Mouse (Mus musculus) splenic B cell, adult 2 months (primary cell): ENCODE data around the gene Nfatc2.

Experiments
- DNase-seq: peaks from one replicate; pipeline ENCODE4 v3.0.0-alpha.2; 2011; ENCODE audit warnings: low read depth, low spot score
- H3K27me3 ChIP-seq: 2 replicates; pipeline ENCODE4 v1.6.1; 2012; ENCODE audit warnings: mild to moderate bottlenecking, low read length, moderate library complexity, mixed read lengths; ENCODE audit not compliant: control insufficient read depth, poor library complexity, insufficient read depth, severe bottlenecking
- H3K36me3 ChIP-seq: 2 replicates; pipeline ENCODE4 v1.6.1; 2012; ENCODE audit warnings: mild to moderate bottlenecking, low read length, moderate library complexity, mixed read lengths; ENCODE audit not compliant: control insufficient read depth, poor library complexity, insufficient read depth, severe bottlenecking

Gene Nfatc2

DNA sequence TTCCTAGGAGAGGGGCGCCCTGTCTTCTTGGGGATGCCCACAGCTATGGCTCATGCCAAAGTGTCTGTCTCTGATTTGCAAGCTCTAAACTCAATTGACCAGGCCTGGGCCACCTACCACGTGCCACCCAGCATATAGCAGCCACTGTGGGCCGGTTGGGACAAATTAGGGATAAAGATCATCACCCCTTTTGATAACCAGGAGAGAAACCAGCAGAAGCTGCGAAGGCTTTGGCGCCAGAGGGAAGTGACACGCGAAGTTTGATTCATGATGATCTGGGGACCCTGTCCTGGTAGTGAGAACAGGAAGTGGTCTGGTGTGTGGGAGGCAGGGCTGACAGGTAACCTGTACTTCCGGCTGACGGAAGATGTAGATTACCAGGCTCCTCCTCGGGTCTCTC lies 10.9 kb downstream of the Nfatc2 start:
- peak; percentile 76 for DNase-seq
- no peaks in the 10 kb centered on the region for H3K36me3 ChIP-seq
- no peaks in the 10 kb centered on the region for H3K27me3 ChIP-seq

DNA sequence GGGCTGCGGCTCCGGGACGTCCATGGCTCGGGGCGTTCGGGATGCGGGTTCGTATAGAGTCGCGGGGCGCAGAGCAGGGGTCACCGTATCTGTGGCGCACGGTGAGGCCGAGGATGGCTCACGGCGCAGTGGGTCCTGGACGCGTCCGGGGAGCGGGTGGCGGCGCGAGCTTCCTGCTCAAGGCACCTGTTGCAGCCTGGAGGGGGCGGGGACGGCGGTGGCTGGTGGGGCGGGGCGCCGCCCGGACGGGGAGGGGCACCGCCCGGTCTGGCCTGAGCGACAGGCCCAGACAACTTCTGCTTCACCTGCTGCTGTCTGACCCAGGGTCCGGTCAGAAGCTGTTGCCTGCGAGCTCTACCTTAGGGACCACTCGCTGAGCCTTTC lies 11.3 kb downstream of the Nfatc2 start:
- Histone ChIP-seq H3K36me3 (no peaks in the 10 kb centered on the region), H3K27me3 (no peaks in the 10 kb centered on the region)
- peak; percentile 80 for DNase-seq

DNA sequence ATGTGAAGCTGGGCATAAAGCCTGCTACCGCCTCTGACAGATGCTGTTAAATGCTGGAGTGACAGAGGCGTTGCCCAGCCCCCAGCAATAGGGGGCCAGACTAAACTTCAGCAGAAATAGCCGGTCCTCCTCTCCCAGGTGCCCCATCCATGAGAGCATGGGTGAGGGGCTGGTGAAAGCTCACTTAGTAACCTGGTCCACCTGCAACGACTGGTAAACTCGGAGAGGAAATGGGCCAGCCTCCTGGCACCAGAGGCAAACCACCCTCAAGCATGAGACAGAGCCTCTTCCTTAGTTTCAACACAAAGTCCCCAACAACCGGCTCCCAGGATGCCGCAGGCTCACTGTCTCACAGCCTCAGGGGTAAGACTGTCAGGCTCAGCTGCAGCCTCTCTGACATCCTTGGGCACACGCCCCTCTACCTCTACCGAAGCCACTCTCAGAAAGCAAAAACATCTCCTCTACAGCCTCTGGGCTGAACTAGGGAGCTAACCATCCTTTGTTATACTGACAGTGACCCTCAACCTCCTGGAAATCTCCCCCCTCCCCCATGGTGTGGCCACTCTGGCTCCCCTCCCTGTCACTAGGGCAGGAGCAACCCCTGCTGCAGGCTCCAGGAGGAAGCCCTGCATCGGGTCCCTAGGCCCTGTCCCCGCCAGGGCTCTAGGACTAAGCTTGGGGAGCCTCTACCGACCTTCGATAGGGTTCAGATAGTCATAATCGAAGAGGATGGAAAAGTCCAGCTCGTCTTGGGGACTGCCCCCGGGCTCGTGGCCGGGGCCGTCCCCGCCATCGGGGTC lies 11.9 kb downstream of the Nfatc2 start:
- Histone ChIP-seq H3K27me3 (no peaks in the 10 kb centered on the region), H3K36me3 (no peaks in the 10 kb centered on the region)
- peak; percentile 19 for DNase-seq

DNA sequence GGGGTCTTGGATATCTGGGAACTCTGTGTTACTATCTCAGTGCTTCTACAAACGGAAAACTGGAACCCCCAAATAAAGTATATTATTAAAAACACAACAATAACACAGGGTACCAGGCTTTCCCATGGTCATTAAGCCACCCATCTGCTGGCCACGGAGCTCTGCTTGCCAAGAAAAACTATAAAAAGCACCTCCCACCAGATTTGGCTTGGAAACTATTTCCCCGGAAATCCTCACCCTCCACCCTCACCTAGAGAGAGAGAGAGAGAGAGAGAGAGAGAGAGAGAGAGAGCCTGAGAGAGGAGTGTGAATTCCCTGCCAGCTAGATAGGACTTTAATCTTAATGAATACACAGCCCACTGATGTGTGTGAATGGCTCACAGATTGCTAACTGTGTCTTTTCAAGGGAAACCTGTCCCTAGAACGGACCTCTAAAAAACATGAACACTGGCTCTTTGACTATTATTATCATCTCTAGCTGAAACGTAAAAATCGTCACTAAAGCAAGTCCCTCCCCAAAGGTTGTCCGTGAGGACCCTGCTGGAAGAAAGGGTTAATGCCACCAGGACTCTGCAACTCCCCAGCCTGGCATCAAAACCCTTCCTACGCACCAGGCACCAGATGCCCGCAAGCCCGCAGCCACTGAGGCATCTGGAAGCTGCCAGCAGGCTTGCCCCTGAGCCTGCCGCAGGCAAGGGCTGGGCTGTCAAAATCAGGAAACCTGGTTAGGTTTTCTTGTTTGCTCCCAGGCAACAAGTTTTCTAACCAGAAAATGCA lies 12.7 kb downstream of the Nfatc2 start:
- Histone ChIP-seq H3K27me3 (no peaks in the 10 kb centered on the region), H3K36me3 (no peaks in the 10 kb centered on the region)
- DNase-seq, result no peak

DNA sequence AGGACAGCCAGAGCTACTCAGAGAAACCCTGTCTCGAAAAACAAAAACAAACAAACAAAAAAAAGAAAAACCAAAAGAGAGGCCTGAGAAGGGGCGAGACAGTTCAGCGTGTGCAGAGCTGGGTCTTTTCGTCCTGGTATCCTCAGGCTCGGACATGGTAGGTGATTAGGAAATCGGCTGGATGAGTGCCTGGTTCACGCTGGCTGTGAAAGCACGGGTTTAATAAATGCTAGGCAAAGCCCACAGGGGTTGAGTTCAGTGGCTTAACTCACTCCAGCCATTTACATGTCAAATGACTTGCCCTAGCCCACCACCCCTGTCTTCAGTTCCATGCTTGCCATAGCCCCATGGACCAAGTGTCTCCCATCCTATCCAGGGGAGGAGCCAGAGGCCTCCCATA lies 14.3 kb downstream of the Nfatc2 start:
- DNase-seq, result no peak
- Histone ChIP-seq H3K36me3 (no peaks in the 10 kb centered on the region), H3K27me3 (no peaks in the 10 kb centered on the region)

DNA sequence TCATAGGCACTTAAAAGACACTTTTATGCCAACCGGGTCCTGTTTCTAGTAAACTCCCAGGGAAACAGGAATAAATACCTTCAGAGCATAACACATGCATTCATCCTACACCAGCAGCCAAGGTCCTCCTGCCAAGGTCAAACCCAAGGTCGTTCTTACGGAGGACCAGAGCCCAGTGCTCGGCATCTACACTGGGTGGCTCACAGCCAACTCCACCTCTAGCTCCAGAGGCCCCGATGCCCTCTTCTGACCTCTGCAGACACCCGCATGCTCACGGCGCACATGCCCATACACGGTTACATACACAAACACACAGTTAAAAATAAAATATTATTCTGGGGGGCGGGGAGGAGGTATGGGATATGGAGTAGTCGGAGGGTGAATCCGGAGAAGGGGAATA lies 14.9 kb downstream of the Nfatc2 start:
- H3K36me3 ChIP-seq, result no peaks in the 10 kb centered on the region
- no peaks in the 10 kb centered on the region for H3K27me3 ChIP-seq
- DNase-seq, result no peak

DNA sequence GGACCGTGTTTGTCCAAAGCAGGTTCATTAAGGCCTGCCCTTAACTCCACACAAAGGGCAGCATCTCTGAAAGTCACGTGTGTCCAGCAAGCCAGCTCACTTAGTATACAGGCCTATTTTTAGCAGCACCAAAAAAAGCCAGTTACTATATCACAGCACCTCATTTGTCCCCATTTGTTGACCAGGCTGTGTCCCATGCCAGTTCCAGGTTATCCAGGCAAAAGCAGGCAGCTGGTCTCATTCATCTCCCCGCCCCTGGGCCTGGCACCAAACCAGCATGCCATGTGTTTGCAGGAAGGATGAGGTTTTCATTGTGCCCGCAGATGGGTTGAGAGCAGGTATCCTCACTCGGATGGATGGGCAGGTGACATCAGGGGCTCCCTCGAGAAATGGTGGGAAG lies 16.6 kb downstream of the Nfatc2 start:
- no peak for DNase-seq
- Histone ChIP-seq H3K36me3 (no peaks in the 10 kb centered on the region), H3K27me3 (no peaks in the 10 kb centered on the region)

DNA sequence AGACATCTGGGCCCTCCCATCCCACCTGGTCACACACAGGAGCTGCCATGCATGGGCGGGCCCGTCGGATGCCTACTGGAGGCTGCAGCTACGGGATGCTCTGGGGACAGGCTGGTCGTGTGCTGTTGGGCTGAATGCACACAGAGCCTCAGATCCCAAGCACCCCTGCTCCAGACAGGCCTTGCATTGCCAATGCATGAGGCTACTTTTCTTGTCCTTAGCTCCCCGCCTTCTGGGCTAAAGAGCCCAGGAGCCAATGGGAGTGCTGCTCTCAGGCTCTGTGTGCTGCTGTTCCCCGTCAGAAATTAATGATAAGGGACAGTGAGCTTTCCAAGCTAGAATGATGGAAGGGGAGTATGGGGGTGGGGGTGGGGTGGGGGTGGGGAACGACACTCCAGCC lies 17.0 kb downstream of the Nfatc2 start:
- Histone ChIP-seq H3K27me3 (no peaks in the 10 kb centered on the region), H3K36me3 (no peaks in the 10 kb centered on the region)
- DNase-seq, result no peak

DNA sequence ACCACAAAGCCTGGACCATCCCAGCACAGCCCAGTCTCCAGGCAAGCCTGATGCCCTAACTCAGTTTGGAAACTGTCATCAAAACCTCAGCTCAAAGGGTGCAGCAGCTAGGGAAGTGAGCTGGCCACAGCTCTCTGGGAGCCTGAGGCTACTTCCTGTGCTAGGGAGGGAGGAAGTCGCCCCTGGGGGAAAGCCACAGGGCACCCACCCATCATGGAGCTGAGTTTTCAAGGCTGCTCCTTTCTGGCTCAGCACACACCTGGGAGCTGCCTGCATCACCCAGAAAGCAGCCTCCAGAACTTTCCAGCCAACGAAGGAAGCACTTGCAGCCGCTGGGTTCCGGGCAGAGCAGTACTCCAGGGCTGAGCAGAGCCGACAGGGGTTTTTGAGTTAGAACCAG lies 18.4 kb downstream of the Nfatc2 start:
- Histone ChIP-seq H3K27me3 (no peaks in the 10 kb centered on the region), H3K36me3 (no peaks in the 10 kb centered on the region)
- DNase-seq, result peak; percentile 13

DNA sequence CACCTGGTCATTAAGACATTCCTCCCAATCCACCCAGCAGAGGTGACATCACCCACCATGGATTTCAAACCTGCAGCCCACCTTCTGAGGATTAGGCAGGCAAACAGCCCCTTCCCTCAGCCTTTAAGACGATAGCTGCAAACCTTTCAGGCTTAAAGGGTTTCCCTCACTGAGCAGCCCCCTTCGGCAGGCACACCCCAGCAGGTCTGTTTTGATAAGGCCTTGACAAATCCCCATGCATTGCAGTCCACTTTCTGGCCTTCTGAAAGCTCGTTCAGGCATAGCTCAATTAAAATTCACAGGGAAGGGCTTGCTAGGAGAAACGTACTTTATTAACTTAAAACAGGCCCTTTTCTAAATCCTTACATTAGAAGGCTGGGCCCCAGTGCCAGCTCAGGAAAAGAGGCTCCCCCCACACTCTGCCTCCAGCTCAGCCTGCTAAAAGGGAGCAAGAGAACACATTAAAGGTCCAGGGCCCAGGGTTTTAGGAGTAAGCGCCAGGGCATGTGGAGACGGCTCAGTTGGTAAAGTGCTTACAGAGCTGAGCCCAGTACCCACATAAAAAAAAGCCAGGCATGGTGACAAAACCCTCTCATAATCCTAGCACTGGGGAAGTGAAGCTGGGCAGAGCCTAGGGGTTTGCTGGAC lies 20.1 kb downstream of the Nfatc2 start:
- no peak for DNase-seq
- H3K36me3 ChIP-seq, result no peaks in the 10 kb centered on the region
- H3K27me3 ChIP-seq, result no peaks in the 10 kb centered on the region

DNA sequence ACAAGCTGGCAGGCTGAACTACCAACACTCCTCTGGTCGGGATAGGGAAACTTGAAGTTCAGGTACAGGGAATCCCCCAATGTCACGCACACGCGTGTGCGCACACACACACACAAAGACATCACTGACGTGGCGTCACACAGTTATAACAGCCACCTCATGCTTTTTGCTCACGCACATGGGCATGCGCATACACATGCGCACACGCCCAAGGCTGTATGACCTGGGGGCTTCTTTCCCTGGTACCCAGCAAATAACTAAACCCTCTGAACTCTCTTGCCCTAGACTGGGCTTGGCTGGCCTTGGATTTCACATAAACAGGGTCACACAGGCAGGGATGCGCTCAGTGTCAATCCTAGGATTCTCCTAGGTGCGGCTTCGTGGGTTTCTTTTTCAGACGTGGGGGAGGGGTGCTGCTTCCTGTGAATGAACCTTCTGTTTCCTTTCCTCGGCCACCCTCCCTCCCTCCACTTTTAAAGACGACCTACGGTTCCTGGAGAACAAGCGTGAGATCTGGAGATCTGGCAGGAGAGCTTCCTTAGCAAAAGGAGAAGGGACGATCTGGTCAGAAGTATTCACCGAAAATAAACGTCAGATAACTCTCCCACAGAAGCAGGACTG lies 21.1 kb downstream of the Nfatc2 start:
- Histone ChIP-seq H3K27me3 (no peaks in the 10 kb centered on the region), H3K36me3 (no peaks in the 10 kb centered on the region)
- no peak for DNase-seq

DNA sequence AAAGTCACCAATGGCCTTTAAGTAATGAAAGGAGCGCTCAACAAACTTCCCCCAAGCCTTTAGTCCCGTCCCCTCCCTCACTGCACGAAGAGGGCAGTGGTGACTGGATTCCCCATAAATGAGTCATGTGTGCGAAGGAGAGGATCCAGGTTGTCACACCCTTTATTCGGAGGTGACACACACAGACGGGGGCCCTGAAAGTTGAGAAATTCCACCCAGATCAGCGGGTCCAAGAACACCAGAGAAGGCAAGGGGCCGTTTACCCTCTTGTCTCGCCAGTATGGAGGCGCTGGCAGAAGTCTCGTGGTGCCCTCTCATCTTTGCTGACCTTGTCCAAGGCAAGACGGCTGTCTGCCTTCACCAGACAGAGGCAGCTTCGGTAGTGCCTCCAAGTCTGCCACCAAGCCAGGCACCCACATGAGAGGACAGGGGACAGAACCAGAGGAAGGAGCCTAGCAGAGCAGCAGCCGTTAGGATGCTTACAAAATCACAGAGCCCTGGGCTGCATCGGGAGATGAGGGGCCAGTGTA lies 21.8 kb downstream of the Nfatc2 start:
- no peaks in the 10 kb centered on the region for H3K36me3 ChIP-seq
- no peak for DNase-seq
- no peaks in the 10 kb centered on the region for H3K27me3 ChIP-seq

DNA sequence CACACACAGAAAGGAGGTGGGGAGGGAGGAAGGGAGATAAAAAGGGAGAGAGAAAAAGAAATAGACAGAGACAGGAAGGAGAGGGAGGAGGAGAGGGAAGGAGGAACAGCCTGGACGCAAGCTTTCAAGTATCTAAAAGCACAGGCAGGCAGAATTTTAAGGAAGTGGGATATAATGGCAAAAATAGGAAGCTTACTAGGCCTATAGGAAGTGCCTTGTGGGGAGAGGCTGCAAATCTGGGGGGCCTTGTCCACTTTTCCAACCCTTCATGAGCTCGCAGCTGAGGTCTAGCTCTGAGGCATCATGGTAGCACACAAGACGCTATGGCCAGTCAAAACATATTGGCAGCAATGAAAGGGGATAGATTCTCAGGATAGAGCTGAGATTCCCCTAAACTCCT lies 22.3 kb downstream of the Nfatc2 start:
- DNase-seq, result no peak
- H3K36me3 ChIP-seq, result no peaks in the 10 kb centered on the region

DNA sequence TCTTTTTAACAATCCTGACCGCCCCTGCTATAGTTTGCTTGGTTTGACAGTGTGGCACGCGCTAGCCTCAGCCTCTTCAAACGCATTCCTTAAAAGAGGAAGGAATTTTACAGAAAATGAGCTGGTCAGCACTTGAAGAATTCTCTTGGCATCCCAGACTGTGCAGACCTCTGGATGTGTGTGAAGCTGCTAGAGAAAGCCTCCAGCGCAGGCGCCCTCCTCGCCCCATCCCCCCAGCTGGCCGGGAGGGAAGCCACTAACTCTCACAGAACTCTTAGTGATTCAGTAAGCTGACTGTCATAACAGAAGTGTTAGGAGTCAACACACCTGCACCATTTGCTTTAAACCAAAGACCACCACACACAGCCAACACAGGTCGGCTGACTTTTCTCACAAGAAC lies 23.3 kb downstream of the Nfatc2 start:
- H3K27me3 ChIP-seq, result no peaks in the 10 kb centered on the region
- no peak for DNase-seq
- H3K36me3 ChIP-seq, result no peaks in the 10 kb centered on the region

More for the DNA sequence above, 22.3 kb downstream of the Nfatc2 start:
- no peaks in the 10 kb centered on the region for H3K27me3 ChIP-seq
